Mouse (Mus musculus): ENCODE measurements at regions not wholly inside any gene's neighbourhood (a gene's known extent, or its start where the extent isn't known, plus 50 kb on each side); places are given as distances from the start of the nearest gene placed in this dataset.
"Not testable (repeated sequence)": the region's sequence is repeated elsewhere in the genome, so short reads cannot be mapped to it uniquely, and the experiment has no call there.

GRCm38 (mm10) chr14:81685691-81686090 lies 1701.8 kb downstream of the Olfm4 start:
- DNase-seq: no peak

GRCm38 (mm10) chr14:81692245-81692644 lies 1708.4 kb downstream of the Olfm4 start:
- DNase-seq: not testable (repeated sequence)

GRCm38 (mm10) chr14:81716056-81716455 lies 1732.2 kb downstream of the Olfm4 start:
- DNase-seq: peak; percentile 68
